Mouse (Mus musculus) erythroblast, embryonic 14.5 days (primary cell): Measurements from ENCODE around the gene Mknk1.

Experiments used
- GATA1 ChIP-seq: IDR thresholded peaks from 2 replicates; pipeline ENCODE4 v1.6.1; 2012; ENCODE audit warnings: low read length, inconsistent platforms, mixed read lengths
- TAL1 ChIP-seq: IDR thresholded peaks from 3 replicates; pipeline ENCODE4 v1.6.1; 2012; ENCODE audit warnings: low read length, inconsistent platforms, mixed read lengths

GRCm38 (mm10) chr4:115830491-115830890 is 8.5 kb upstream of the Mknk1 start:
- no peak for TF ChIP-seq GATA1
- no peak for TF ChIP-seq TAL1
